Mouse (Mus musculus) intestine, embryonic 15.5 days (tissue): ENCODE data around the gene Itgad. TPM values are rescaled to one million over a fixed set of nuclear protein-coding genes. Genes with fewer than 3 reads are reported as not detected.

Experiments
- ATAC-seq: fragments of 200-750 bp; cut with Nextera tagmentation; 2 replicates; pipeline ENCODE4 v1.8.0; 2017; ENCODE audit warnings: moderate TSS enrichment, moderate library complexity
- H3K27ac ChIP-seq: fragments of 300-500 bp; sonication (generic); 2 replicates; pipeline ENCODE4 v1.5.1; 2015; ENCODE audit warnings: mild to moderate bottlenecking, inconsistent platforms
- H3K27me3 ChIP-seq: fragments of 300-500 bp; sonication (generic); replicated peaks from 2 replicates; pipeline ENCODE4 v1.6.1; 2015; ENCODE audit warnings: inconsistent platforms
- H3K36me3 ChIP-seq: fragments of 300-500 bp; sonication (generic); 2 replicates; pipeline ENCODE4 v1.6.1; 2015; ENCODE audit warnings: inconsistent platforms
- H3K4me1 ChIP-seq: fragments of 300-500 bp; sonication (generic); replicated peaks from 2 replicates; pipeline ENCODE4 v1.6.1; 2015; ENCODE audit warnings: inconsistent platforms
- H3K4me2 ChIP-seq: fragments of 300-500 bp; sonication (generic); replicated peaks from 2 replicates; pipeline ENCODE4 v1.6.1; 2015; ENCODE audit warnings: mild to moderate bottlenecking, inconsistent platforms
- H3K4me3 ChIP-seq: fragments of 300-500 bp; sonication (generic); replicated peaks from 2 replicates; pipeline ENCODE4 v1.5.1; 2015; ENCODE audit warnings: inconsistent platforms
- H3K9ac ChIP-seq: fragments of 300-500 bp; sonication (generic); 2 replicates; pipeline ENCODE4 v1.6.1; 2015; ENCODE audit warnings: inconsistent platforms
- H3K9me3 ChIP-seq: fragments of 300-500 bp; sonication (generic); 2 replicates; pipeline ENCODE4 v1.6.1; 2016; ENCODE audit warnings: inconsistent platforms
- WGBS: fragments of 180-500 bp; shearing (Covaris S2); methylation state at CpG from one replicate; pipeline ENCODE4 v1.1.7; 2015; 5-methylcytosine and 5-hydroxymethylcytosine counted together
- polyA plus RNA-seq: library from polyadenylated mRNA; unstranded; fragments of >200 nt; fragmentation: Nextera tagmentation; extraction: Ambion mirVana; gene quantifications from 2 replicates; pipeline ENCODE4 v1.2.1, GENCODE M21; 2015

Gene Itgad
- not detected in 2 replicates for polyA plus RNA-seq

DNA sequence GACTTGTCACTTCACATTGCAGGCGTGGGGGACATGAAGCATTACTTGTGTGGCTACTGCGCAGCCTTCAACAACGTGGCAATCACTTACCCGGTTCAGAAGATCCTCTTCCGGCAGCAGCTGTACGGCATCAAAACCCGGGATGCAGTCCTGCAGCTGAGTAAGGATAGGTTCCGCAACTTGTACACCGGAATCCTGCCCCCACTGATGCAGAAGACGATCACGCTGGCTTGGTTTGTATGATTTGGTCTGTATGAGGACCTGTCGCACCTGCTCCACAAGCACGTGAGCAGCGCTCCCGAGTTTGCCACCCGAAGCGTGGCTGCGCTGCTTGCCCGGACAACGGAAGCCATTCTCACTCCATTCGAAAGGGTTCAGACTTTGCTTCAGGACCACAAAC, at the start of gene Itgad:
Gene Itgad, plus strand, starts transcription at position 301 of the 400 bp plus-strand sequence.
- Histone ChIP-seq H3K27me3 (no peaks in the 10 kb centered on the region), H3K27ac (no peak within 1 kb of the TSS), H3K9ac (no peak within 1 kb of the TSS), H3K36me3 (no peaks in the 10 kb centered on the region), H3K9me3 (no peaks in the 10 kb centered on the region), H3K4me3 (no peak within 1 kb of the TSS), H3K4me2 (no peak within 1 kb of the TSS), H3K4me1 (no peaks in the 10 kb centered on the region)
- WGBS = 94% methylated on average over 21 of the region's 21 CpGs
- no peak for ATAC-seq

DNA sequence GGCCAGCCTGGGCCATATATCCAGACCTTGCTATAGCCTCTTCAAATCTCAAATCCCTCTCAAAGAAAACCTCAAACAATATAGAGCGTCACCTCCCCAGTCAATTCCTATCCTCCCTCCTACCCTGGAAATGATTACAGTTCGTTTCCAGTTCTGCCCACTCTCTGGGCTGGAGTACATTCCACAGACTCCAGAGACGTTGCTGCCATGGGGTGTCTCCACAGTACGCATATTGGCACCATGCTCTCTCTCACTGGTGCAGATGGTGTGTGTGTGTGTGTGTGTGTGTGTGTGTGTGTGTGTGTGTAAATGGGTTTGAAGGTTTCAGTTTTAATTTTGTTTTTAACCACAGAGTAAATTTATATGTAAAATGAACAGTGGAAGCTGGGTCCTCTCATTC, 48.9 kb upstream of the Itgad start:
- Histone ChIP-seq H3K9me3 (no peaks in the 10 kb centered on the region), H3K27me3 (no peaks in the 10 kb centered on the region), H3K4me1 (no peaks in the 10 kb centered on the region), H3K27ac (no peak overlapping the region), H3K4me3 (no peak overlapping the region), H3K4me2 (no peak overlapping the region), H3K9ac (no peak overlapping the region), H3K36me3 (no peaks in the 10 kb centered on the region)
- no peak for ATAC-seq
- 51% methylated on average over 4 of the region's 4 CpGs for WGBS

GRCm38 (mm10) chr7:128107462-128107861, 46.7 kb upstream of the Itgad start:
- Histone ChIP-seq H3K27ac (no peak overlapping the region), H3K4me1 (no peaks in the 10 kb centered on the region), H3K36me3 (no peaks in the 10 kb centered on the region), H3K4me3 (no peak overlapping the region), H3K9ac (no peak overlapping the region), H3K9me3 (no peaks in the 10 kb centered on the region), H3K27me3 (no peaks in the 10 kb centered on the region), H3K4me2 (no peak overlapping the region)
- ATAC-seq = no peak
- 92% methylated on average over 7 of the region's 7 CpGs for WGBS

DNA sequence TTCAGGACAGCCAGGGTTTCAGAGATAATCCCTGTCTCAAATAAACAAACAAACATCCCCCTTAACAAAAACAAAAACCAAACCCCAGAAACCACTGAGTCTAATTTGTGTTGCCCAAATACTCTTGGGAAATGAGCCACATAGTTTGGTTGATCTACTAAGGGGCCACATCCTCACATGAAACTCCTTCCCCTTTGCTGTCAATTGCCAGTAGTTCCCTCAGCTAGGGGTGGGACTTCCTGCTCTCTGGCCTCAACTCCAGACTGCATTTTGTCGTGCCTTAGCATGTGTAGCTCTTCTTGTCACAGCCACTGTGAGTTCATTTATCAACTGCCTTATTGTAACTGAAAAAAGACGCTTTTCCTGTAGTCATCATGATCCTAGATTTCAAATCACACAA, 43.9 kb upstream of the Itgad start:
- WGBS = 48% methylated on average over 2 of the region's 2 CpGs
- H3K9ac ChIP-seq = no peak overlapping the region
- ATAC-seq = no peak

DNA sequence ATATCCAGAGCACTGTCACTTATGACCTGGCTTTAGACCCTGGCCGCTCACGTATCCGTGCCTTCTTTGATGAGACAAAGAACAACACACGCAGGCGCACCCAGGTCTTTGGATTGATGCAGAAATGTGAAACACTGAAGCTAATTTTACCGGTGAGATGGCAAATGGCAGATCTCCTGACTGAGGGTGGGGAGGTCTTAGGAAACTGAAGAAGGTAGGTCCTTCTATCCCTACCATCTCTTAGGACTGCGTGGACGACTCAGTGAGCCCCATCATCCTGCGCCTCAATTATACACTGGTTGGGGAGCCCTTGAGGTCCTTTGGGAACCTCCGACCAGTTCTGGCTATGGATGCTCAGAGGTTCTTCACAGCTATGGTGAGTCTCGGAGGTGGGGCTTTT, 42.0 kb upstream of the Itgad start:
- H3K9ac ChIP-seq = no peak overlapping the region
- H3K4me3 ChIP-seq = no peak overlapping the region
- H3K4me2 ChIP-seq = no peak overlapping the region
- H3K36me3 ChIP-seq = no peaks in the 10 kb centered on the region
- no peaks in the 10 kb centered on the region for H3K27me3 ChIP-seq
- no peaks in the 10 kb centered on the region for H3K9me3 ChIP-seq
- H3K27ac ChIP-seq = no peak overlapping the region
- 87% methylated on average over 11 of the region's 11 CpGs for WGBS
- no peak for ATAC-seq
- H3K4me1 ChIP-seq = no peaks in the 10 kb centered on the region

More for the DNA sequence above, 43.9 kb upstream of the Itgad start:
- H3K4me1 ChIP-seq = no peaks in the 10 kb centered on the region
- H3K9me3 ChIP-seq = no peaks in the 10 kb centered on the region
- no peak overlapping the region for H3K4me2 ChIP-seq
- no peak overlapping the region for H3K27ac ChIP-seq
- H3K27me3 ChIP-seq = no peaks in the 10 kb centered on the region
- no peak overlapping the region for H3K4me3 ChIP-seq
- H3K36me3 ChIP-seq = no peaks in the 10 kb centered on the region

DNA sequence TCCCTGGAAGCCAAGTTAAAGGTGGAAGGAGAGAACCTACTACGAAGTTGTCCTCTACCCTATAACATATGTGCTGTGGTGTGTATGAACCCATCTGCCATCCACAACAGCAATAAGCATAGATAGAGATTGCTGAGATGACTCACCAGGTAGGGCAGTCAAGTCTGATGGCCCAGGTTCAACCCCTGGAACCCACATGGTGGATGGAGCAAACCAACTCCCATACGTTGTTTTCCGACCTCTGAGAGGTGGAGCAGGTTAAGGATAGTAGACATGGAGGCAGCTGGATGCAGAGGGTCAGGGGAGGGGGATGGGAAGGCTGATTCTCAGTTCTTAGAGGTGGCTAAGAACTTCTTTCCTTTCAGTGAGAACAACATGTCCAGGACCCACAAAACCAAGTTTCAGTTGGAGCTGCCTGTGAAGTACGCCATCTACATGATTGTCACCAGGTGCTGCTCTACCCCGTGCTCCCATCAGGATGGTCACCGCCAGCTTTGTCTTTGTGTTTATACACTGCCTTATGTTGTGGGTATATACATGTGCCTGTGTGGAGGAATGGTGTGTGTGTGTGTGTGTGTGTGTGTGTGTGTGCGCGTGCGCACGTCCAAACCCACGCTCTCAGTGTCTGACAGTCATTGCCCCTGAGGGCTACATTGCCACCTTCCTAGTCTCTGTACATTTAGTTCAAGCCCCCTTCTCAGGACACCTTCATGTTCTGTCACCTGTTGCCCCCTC, 39.6 kb upstream of the Itgad start:
- no peak for ATAC-seq
- Histone ChIP-seq H3K4me1 (no peaks in the 10 kb centered on the region), H3K4me3 (no peak overlapping the region), H3K27me3 (no peaks in the 10 kb centered on the region), H3K36me3 (no peaks in the 10 kb centered on the region), H3K9me3 (no peaks in the 10 kb centered on the region), H3K4me2 (no peak overlapping the region), H3K9ac (no peak overlapping the region), H3K27ac (no peak overlapping the region)
- WGBS = 96% methylated on average over 11 of the region's 11 CpGs

GRCm38 (mm10) chr7:128115211-128115958, 38.8 kb upstream of the Itgad start:
- no peak overlapping the region for H3K27ac ChIP-seq
- no peaks in the 10 kb centered on the region for H3K36me3 ChIP-seq
- H3K27me3 ChIP-seq = no peaks in the 10 kb centered on the region
- 66% methylated on average over 5 of the region's 5 CpGs for WGBS
- no peaks in the 10 kb centered on the region for H3K4me1 ChIP-seq
- H3K9ac ChIP-seq = no peak overlapping the region
- no peak overlapping the region for H3K4me3 ChIP-seq
- no peak overlapping the region for H3K4me2 ChIP-seq
- ATAC-seq = no peak
- no peaks in the 10 kb centered on the region for H3K9me3 ChIP-seq

DNA sequence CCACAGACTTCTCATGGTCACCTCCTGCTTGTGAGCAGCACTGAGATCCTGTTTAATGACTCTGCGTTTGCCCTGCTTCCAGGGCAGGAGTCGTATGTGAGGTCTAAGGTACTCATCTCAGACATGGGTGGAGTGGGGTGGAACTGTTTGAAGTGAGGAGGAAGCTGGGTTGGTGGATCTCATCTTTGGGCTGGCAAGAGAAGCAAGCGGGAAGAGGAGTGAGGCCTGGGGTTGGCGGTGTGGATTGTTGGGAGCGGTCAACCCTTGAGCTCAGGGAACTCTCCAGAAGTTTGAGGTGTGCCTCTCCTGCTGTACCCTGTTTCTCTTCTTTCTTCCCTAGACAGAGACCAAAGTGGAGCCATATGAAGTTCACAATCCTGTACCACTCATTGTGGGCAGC, 37.8 kb upstream of the Itgad start:
- Histone ChIP-seq H3K4me3 (no peak overlapping the region), H3K4me1 (no peaks in the 10 kb centered on the region), H3K27me3 (no peaks in the 10 kb centered on the region), H3K9me3 (no peaks in the 10 kb centered on the region), H3K4me2 (no peak overlapping the region), H3K9ac (no peak overlapping the region), H3K27ac (no peak overlapping the region), H3K36me3 (no peaks in the 10 kb centered on the region)
- no peak for ATAC-seq
- 91% methylated on average over 5 of the region's 5 CpGs for WGBS

GRCm38 (mm10) chr7:128119726-128120490, 34.3 kb upstream of the Itgad start:
- 85% methylated on average over 6 of the region's 6 CpGs for WGBS
- H3K9me3 ChIP-seq = no peaks in the 10 kb centered on the region
- no peak for ATAC-seq
- H3K36me3 ChIP-seq = no peaks in the 10 kb centered on the region
- H3K4me3 ChIP-seq = no peak overlapping the region
- H3K27me3 ChIP-seq = no peaks in the 10 kb centered on the region
- no peak overlapping the region for H3K27ac ChIP-seq
- no peak overlapping the region for H3K4me2 ChIP-seq
- no peaks in the 10 kb centered on the region for H3K4me1 ChIP-seq
- H3K9ac ChIP-seq = no peak overlapping the region

DNA sequence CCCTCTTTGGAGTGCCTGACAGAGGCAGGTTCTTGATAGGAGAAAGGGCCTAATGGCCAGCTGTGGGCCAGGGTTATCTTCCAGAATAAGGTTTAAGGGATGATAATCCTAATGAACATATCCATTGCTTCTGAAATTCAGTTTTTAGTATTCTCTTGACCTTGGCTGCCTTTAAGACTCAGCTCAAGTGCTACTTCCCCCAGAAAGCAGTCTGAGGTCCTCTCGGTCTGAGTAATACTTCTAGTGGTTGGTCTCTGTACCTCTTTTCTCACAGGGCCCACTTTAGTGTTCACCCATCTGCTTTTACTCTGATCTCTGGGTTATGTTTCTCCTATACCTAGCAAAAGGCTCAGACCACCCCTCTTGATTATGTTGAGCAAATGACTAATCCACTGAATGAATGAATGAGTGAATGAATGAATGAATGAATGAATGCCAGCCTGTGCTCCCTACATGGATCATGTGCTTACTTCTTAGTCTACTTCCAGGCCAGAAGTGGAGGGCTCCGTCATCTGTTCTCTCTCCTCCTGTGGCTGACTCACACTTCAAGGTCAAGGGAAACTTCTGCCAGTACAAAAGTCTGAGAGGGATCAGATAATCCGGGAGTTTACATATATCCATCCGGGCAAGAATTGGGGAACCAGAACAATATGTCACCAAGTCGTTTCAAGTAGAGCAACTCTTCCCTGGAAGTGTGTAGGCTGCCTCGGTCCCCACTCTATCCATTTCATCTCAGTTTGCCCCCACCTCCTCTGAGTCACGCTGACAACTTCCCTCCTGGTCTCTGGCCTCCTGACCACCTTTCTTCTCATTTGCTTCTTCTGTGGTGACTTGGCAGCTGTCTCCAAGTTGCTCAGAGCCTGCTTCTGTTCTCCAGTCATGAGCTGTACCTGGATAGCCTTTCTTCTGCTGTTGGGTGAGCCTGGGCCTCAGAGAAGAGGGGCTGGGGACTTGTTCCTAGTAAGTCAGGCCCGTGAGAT, 25.1 kb upstream of the Itgad start, which contains the start of gene Itgax:
Gene Itgax, plus strand, starts transcription at position 807 of the 980 bp plus-strand sequence.
- no peaks in the 10 kb centered on the region for H3K9me3 ChIP-seq
- no peaks in the 10 kb centered on the region for H3K4me1 ChIP-seq
- H3K27me3 ChIP-seq = no peaks in the 10 kb centered on the region
- no peak within 1 kb of the TSS for H3K27ac ChIP-seq
- H3K9ac ChIP-seq = no peak within 1 kb of the TSS
- H3K4me2 ChIP-seq = no peak within 1 kb of the TSS
- WGBS = 77% methylated on average over 8 of the region's 8 CpGs
- ATAC-seq = no peak
- H3K4me3 ChIP-seq = no peak within 1 kb of the TSS
- no peaks in the 10 kb centered on the region for H3K36me3 ChIP-seq

DNA sequence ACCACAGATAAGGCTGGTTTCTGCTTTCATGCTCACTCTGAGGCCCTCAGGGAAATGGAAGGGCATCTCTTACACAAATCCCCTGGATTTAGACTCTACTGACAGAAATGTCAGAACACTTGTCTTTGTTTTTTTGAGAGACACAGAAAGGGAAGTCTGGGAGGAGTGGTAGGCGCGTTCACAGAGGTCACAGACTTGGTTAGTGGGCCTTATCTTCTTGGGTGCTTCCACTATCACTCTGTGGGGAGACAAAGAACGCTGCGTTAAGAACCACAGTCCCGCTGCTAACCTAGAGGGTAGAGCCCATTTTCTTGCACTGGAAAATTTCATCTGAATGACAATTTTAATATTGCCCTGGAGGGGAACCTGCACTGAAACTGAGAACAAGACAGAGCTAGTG, 22.0 kb upstream of the Itgad start:
- H3K4me1 ChIP-seq = no peaks in the 10 kb centered on the region
- H3K4me3 ChIP-seq = no peak overlapping the region
- H3K9me3 ChIP-seq = no peaks in the 10 kb centered on the region
- H3K36me3 ChIP-seq = no peaks in the 10 kb centered on the region
- no peak for ATAC-seq
- H3K4me2 ChIP-seq = no peak overlapping the region
- no peak overlapping the region for H3K9ac ChIP-seq
- WGBS = 80% methylated on average over 5 of the region's 5 CpGs
- no peaks in the 10 kb centered on the region for H3K27me3 ChIP-seq
- H3K27ac ChIP-seq = no peak overlapping the region
